Mouse (Mus musculus) spleen, adult 2 months (tissue): ENCODE data around the gene Asna1. TPM values are rescaled to one million over a fixed set of nuclear protein-coding genes. Genes with fewer than 3 reads are reported as not detected.

Experiments
- DNase-seq, 2 experiments: peaks; one replicate each; pipeline versions ENCODE4 v3.0.0 to v3.0.0-alpha.2; 2012 to 2021; ENCODE audit warnings: low spot score in 2 of 2, low read depth in 1 of 2
- H3K27ac ChIP-seq: fragments of 200-500 bp; 2 replicates; pipeline ENCODE4 v1.5.1; 2012; ENCODE audit warnings: low read length, inconsistent platforms; ENCODE audit not compliant: insufficient read depth
- H3K27me3 ChIP-seq: fragments of 200-500 bp; 2 replicates; pipeline ENCODE4 v1.6.1; 2012; ENCODE audit warnings: mild to moderate bottlenecking, moderate library complexity, low read length, inconsistent platforms; ENCODE audit not compliant: control insufficient read depth, insufficient read depth
- H3K36me3 ChIP-seq: fragments of 200-500 bp; 2 replicates; pipeline ENCODE4 v1.6.1; 2012; ENCODE audit warnings: mild to moderate bottlenecking, low read length, inconsistent platforms; ENCODE audit not compliant: control insufficient read depth, insufficient read depth
- H3K4me1 ChIP-seq: fragments of 200-500 bp; 2 replicates; pipeline ENCODE4 v1.6.1; 2011; ENCODE audit warnings: inconsistent platforms; ENCODE audit not compliant: control insufficient read depth, insufficient read depth, insufficient read length
- H3K4me3 ChIP-seq: fragments of 200-500 bp; 2 replicates; pipeline ENCODE4 v1.5.1; 2011; ENCODE audit warnings: mild to moderate bottlenecking, inconsistent platforms; ENCODE audit not compliant: insufficient read depth, insufficient read length; ENCODE audit errors: extremely low read depth
- CTCF ChIP-seq: fragments of 200-500 bp; IDR thresholded peaks from 2 replicates; pipeline ENCODE4 v1.5.1; 2011; ENCODE audit warnings: mild to moderate bottlenecking, inconsistent platforms; ENCODE audit not compliant: insufficient read depth, insufficient read length, insufficient replicate concordance; ENCODE audit errors: extremely low read depth
- POLR2A ChIP-seq: fragments of 200-500 bp; IDR thresholded peaks from 2 replicates; pipeline ENCODE4 v1.6.1; 2011; ENCODE audit warnings: low read depth, low read length, inconsistent platforms
- WGBS: fragments of 180-500 bp; shearing (Covaris S2); methylation state at CpG from one replicate; pipeline ENCODE4 v1.1.7; 2018; 5-methylcytosine and 5-hydroxymethylcytosine counted together
- polyA plus RNA-seq: library from polyadenylated mRNA; depleted of rRNA; stranded (reverse); fragments of >200 nt; gene quantifications from 2 replicates; pipeline ENCODE4 v1.2.3, GENCODE M21; 2012

The Asna1 gene
- polyA plus RNA-seq, 1 experiment, result 71.6 TPM

DNA sequence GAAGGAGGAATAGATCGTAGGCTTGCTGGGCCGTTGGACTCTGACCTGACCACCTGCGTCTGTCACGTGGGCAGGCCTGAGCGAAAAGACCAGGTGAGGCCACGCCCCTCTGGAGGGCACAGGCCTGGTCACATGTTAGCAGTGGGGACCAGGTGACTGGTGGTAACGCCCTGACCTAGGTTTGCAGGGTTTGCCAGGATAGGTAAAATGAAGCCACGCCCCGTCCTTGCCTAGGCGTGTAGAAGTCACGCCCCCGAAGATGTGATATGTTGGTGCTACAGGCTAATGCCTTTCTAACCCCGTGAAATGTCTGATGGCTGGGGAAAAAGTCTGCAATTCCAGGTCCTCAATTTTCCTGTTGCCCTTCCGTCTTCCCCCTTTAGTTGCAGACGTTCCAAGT, 34.2 kb downstream of the Asna1 start:
- Histone ChIP-seq H3K27me3 (no peaks in the 10 kb centered on the region), H3K4me3 (peak overlapping the region; percentile 53), H3K36me3 (no peaks in the 10 kb centered on the region), H3K4me1 (no peaks in the 10 kb centered on the region; the same call in 1 of the 2 replicates), H3K27ac (no peak overlapping the region)
- DNase-seq, result peak in 1 of 2 experiments; percentile 43
- no peak for TF ChIP-seq CTCF
- no peak for TF ChIP-seq POLR2A
- 10% methylated on average over 15 of the region's 15 CpGs for WGBS

DNA sequence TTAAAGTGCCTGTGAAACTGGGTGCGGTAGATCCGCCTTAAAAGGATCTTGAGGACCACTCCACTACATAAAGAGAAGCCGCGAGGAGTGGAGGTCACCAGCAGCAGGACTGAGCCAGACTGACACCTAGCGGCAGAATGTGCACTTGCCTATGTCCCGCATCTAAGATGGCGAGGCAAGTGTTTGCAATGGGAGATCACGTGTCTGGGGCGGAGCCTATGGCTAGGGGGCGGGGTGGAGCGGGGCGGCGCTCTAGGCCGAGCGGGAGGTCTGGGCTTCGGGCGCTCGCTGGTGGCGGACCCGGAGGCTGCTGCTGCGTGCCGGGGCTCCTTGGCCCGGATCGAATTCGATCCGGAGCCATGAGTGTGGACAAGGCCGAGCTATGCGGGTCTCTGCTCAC, 34.7 kb downstream of the Asna1 start, which contains the start of gene Hook2:
Gene Hook2, plus strand, starts transcription at position 255 of the 400 bp plus-strand sequence.
- Histone ChIP-seq H3K27me3 (no peaks in the 10 kb centered on the region), H3K4me1 (no peaks in the 10 kb centered on the region; the same call in none of the 2 replicates), H3K36me3 (no peaks in the 10 kb centered on the region), H3K4me3 (peak within 1 kb of the TSS; percentile 53), H3K27ac (peak within 1 kb of the TSS; percentile 70)
- TF ChIP-seq POLR2A, result no peak; the same call in 1 of the 2 replicates
- TF ChIP-seq CTCF, result peak; percentile 96
- under 1% methylated on average over 28 of the region's 28 CpGs for WGBS
- DNase-seq, result peak; percentile 98

DNA sequence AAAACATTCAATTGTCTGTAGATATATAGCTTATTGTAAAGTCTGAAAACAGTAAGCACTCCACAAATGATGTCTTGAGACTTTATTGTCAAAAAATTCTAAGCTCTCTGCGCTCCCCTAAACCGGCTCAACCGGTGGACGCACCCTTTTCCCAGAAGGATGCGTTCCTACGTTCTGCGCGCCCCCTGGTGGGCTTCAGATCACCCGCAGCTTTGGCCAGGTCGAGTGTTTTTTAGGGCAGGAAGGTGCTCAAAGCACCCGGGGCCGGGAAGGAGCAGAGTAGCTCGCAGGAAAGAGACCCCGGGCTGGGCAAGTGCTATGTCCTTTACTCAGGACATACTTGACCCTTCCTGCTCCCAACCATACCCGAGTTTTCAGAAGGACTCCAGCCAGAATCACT, 35.3 kb downstream of the Asna1 start:
- H3K27ac ChIP-seq, result peak overlapping the region; percentile 70
- peak in 1 of 2 experiments; percentile 89 for DNase-seq
- TF ChIP-seq CTCF (peak; percentile 95), POLR2A (no peak)
- H3K4me3 ChIP-seq, result peak overlapping the region; percentile 41; the same call in 1 of the 2 replicates
- H3K27me3 ChIP-seq, result no peaks in the 10 kb centered on the region
- H3K36me3 ChIP-seq, result no peaks in the 10 kb centered on the region
- WGBS, result under 1% methylated on average over 15 of the region's 15 CpGs
- peaks cover 3% of the 10 kb centered on the region for H3K4me1 ChIP-seq

DNA sequence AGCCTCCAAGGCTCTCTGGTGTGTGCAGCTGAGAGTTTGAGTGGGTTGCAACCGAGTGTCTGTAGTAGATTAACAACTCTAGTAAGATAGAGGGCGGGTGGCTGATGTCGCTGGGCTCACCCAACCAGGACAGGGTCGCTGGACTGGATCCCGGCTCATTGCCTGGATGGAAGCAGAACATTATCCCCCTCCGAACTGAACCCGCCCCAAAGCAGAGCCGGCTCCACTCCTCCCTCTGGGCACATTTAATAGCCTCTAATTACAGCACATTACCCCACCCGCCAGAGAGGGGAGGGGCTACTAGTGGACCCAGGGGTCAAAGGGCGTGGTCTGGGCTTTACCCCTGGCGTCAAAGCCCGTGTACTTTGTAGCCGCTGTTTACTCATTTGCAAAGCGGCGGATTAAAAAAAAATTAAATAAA, 35.8 kb downstream of the Asna1 start:
- TF ChIP-seq POLR2A (no peak), CTCF (no peak)
- H3K27me3 ChIP-seq, result no peaks in the 10 kb centered on the region
- H3K36me3 ChIP-seq, result no peaks in the 10 kb centered on the region
- 26% methylated on average over 15 of the region's 15 CpGs for WGBS
- H3K4me3 ChIP-seq, result no peak overlapping the region
- H3K27ac ChIP-seq, result no peak overlapping the region
- DNase-seq, result peak in 1 of 2 experiments; percentile 30
- H3K4me1 ChIP-seq, result peaks cover 8% of the 10 kb centered on the region

DNA sequence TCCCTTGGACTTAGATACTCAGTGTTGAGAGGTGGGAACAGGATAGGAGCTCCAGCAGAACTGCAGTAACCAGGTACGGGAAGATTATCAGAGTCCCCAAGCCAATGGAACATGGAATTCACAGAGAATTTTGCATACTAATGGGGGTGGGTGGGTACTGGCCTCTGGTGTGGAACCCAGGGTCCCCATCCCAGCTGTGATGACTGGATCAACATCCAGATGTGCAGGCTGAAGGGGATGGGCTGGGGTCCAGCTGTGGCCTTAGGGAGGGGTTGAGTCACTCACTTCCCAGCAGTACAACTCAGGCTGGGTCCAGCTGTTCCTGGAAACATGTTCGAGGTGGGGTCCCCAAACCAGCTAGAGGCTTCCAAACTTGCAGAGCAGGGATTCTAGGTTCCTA, 37.2 kb downstream of the Asna1 start:
- no peak overlapping the region for H3K4me3 ChIP-seq
- WGBS, result 87% methylated on average over 2 of the region's 2 CpGs

DNA sequence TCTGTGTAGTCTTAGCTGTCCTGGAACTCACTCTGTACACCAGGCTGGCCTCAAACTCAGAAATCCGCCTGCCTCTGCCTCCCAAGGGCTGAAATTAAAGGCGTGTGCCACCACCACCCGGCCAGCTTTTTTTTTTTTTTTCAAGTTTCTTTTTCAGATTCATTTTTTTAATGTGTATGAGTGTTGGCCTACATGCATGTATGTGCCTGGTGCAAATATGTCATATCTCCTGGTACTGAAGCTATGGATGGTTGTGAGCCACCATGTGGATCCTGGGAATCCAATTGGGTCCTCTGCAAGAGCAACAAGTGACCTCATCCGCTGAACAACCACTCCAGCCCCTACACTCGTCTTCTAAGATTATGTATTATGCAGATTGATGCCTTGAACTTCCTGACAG, 37.7 kb downstream of the Asna1 start:
- 80% methylated on average over 5 of the region's 5 CpGs for WGBS

More for the DNA sequence above, 37.2 kb downstream of the Asna1 start:
- DNase-seq, result no peak
- no peak overlapping the region for H3K27ac ChIP-seq
- no peaks in the 10 kb centered on the region for H3K36me3 ChIP-seq
- H3K4me1 ChIP-seq, result peaks cover 12% of the 10 kb centered on the region
- no peak for TF ChIP-seq POLR2A
- no peak for TF ChIP-seq CTCF
- no peaks in the 10 kb centered on the region for H3K27me3 ChIP-seq

DNA sequence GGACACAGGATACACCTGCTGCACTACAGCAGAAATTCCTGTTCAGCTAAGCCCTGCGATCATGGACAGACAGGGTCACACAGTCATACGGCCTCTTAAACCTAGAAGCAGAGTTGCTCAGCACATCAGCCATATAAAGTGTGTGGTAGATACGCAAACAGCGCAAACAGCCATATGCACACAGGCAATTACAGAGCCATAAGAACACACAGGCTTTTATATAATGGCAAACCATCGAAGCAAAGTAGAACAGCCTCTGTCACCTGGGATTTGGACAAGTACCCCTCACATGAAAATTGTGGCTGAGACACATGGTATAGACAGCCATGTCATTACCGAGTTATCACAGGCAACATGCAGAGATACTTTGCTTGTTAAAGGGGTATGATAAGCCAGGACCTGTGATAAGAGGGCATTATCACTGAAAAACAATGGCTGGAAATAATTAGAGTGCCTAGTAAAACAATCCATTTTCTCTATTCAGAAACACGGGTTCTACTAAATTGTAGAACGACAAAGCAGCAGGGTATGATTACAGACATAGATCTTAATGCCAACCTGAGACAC, 38.6 kb downstream of the Asna1 start:
- Histone ChIP-seq H3K4me1 (peaks cover 24% of the 10 kb centered on the region), H3K36me3 (no peaks in the 10 kb centered on the region), H3K27me3 (no peaks in the 10 kb centered on the region), H3K4me3 (peak overlapping the region; percentile 64; the same call in 1 of the 2 replicates), H3K27ac (peak overlapping the region; percentile 89)
- no peak for DNase-seq
- TF ChIP-seq CTCF (no peak), POLR2A (no peak)
- WGBS, result 29% methylated on average over 8 of the region's 8 CpGs

More for the DNA sequence above, 37.7 kb downstream of the Asna1 start:
- TF ChIP-seq POLR2A (no peak), CTCF (no peak)
- Histone ChIP-seq H3K36me3 (no peaks in the 10 kb centered on the region), H3K27ac (no peak overlapping the region), H3K27me3 (no peaks in the 10 kb centered on the region), H3K4me1 (peaks cover 17% of the 10 kb centered on the region), H3K4me3 (no peak overlapping the region)
- DNase-seq, result no peak
